Mouse (Mus musculus) intestine, embryonic 14.5 days (tissue): ENCODE results near the gene Tcn2. TPM values are rescaled to one million over a fixed set of nuclear protein-coding genes. Genes with fewer than 3 reads are reported as not detected.

Source experiments
- ATAC-seq: fragments of 200-750 bp; cut with Nextera tagmentation; replicated peaks from 2 replicates; pipeline ENCODE4 v1.8.0; 2017; ENCODE audit warnings: low read depth, moderate number of reproducible peaks, moderate TSS enrichment, moderate library complexity; ENCODE audit not compliant: low FRiP score, low TSS enrichment
- DNase-seq: peaks from one replicate; pipeline ENCODE4 v3.0.0-alpha.2; 2018; ENCODE audit warnings: low spot score
- H3K27ac ChIP-seq: fragments of 300-500 bp; sonication (generic); 2 replicates; pipeline ENCODE4 v1.5.1; 2014; ENCODE audit warnings: low read depth, mild to moderate bottlenecking, control low read depth
- H3K27me3 ChIP-seq: fragments of 300-500 bp; sonication (generic); replicated peaks from 2 replicates; pipeline ENCODE4 v1.6.1; 2014; ENCODE audit warnings: low read length, control low read depth; ENCODE audit not compliant: control insufficient read depth, insufficient read depth
- H3K36me3 ChIP-seq: fragments of 300-500 bp; sonication (generic); 2 replicates; pipeline ENCODE4 v1.6.1; 2014; ENCODE audit warnings: low read length, control low read depth; ENCODE audit not compliant: control insufficient read depth, insufficient read depth
- H3K4me1 ChIP-seq: fragments of 300-500 bp; sonication (generic); replicated peaks from 2 replicates; pipeline ENCODE4 v1.6.1; 2014; ENCODE audit warnings: low read length, control low read depth, mixed read lengths; ENCODE audit not compliant: control insufficient read depth, insufficient read depth
- H3K4me2 ChIP-seq: fragments of 300-500 bp; sonication (generic); 2 replicates; pipeline ENCODE4 v1.6.1; 2014; ENCODE audit warnings: low read length
- H3K4me3 ChIP-seq: fragments of 300-500 bp; sonication (generic); 2 replicates; pipeline ENCODE4 v1.5.1; 2014; ENCODE audit warnings: low read depth, low read length, control low read depth, mixed read lengths
- H3K9ac ChIP-seq: fragments of 300-500 bp; sonication (generic); 2 replicates; pipeline ENCODE4 v1.6.1; 2014; ENCODE audit warnings: mild to moderate bottlenecking, low read length
- H3K9me3 ChIP-seq: fragments of 300-500 bp; sonication (generic); 2 replicates; pipeline ENCODE4 v1.6.1; 2016; ENCODE audit warnings: low read length, control low read depth; ENCODE audit not compliant: control insufficient read depth
- WGBS: fragments of 180-500 bp; shearing (Covaris S2); extraction: QIAGEN DNeasy Blood & Tissue Kit; methylation state at CpG from one replicate; pipeline ENCODE4 v1.1.7; 2014; 5-methylcytosine and 5-hydroxymethylcytosine counted together
- polyA plus RNA-seq: library from polyadenylated mRNA; unstranded; fragments of >200 nt; fragmentation: Nextera tagmentation; extraction: Ambion mirVana; gene quantifications from 2 replicates; pipeline ENCODE4 v1.2.1, GENCODE M21; 2014

Gene Tcn2
- polyA plus RNA-seq, 1 experiment from 2014 or later = 37.9 TPM

GRCm38 (mm10) chr11:3878660-3879059 is 53.3 kb downstream of the Tcn2 start:
- ATAC-seq = no peak
- Histone ChIP-seq H3K9ac (no peak overlapping the region), H3K9me3 (no peaks in the 10 kb centered on the region), H3K27me3 (no peaks in the 10 kb centered on the region), H3K36me3 (no peaks in the 10 kb centered on the region), H3K27ac (no peak overlapping the region), H3K4me2 (no peak overlapping the region), H3K4me1 (no peaks in the 10 kb centered on the region), H3K4me3 (no peak overlapping the region)
- 75% methylated on average over 7 of the region's 7 CpGs for WGBS
- DNase-seq = no peak

- no peak for ATAC-seq
- no peaks in the 10 kb centered on the region for H3K27me3 ChIP-seq
- no peak overlapping the region for H3K4me3 ChIP-seq
- H3K9me3 ChIP-seq = no peaks in the 10 kb centered on the region
- WGBS = 84% methylated on average over 6 of the region's 6 CpGs
- no peak overlapping the region for H3K9ac ChIP-seq
- no peaks in the 10 kb centered on the region for H3K36me3 ChIP-seq
- no peak for DNase-seq
- no peaks in the 10 kb centered on the region for H3K4me1 ChIP-seq
- H3K4me2 ChIP-seq = no peak overlapping the region
- H3K27ac ChIP-seq = no peak overlapping the region
Observed at GRCm38 (mm10) chr11:3876419-3876818, 55.5 kb downstream of the Tcn2 start.

Other genes starting within 250 kb of the Tcn2 start
- 0.44 and 0.51 TPM in 2 replicates for gene Osbp2, start 68.3 kb downstream of the Tcn2 start, polyA plus RNA-seq
- gene 4921536K21Rik, start 37.1 kb downstream of the Tcn2 start, polyA plus RNA-seq = 0.07 and 0.11 TPM in 2 replicates
- gene Dusp18, start 36.9 kb downstream of the Tcn2 start, polyA plus RNA-seq = 8.3 and 8.7 TPM in 2 replicates
- gene Slc35e4, start 17.5 kb downstream of the Tcn2 start, polyA plus RNA-seq = 2.3 and 2.5 TPM in 2 replicates
- 75.4 and 79.3 TPM in 2 replicates for gene Pes1, start 31.8 kb upstream of the Tcn2 start, polyA plus RNA-seq
- 0.15 TPM in 1 of 2 replicates, not detected in the other for gene 4930556J24Rik, start 44.6 kb upstream of the Tcn2 start, polyA plus RNA-seq
- gene Gal3st1, start 51.5 kb upstream of the Tcn2 start, polyA plus RNA-seq = 14.7 and 17.4 TPM in 2 replicates
- 0.05 and 0.38 TPM in 2 replicates for gene Sec14l4, start 99.3 kb upstream of the Tcn2 start, polyA plus RNA-seq
- gene Sec14l3, start 132.7 kb upstream of the Tcn2 start, polyA plus RNA-seq = not detected in 2 replicates
- gene Mtfp1, start 163.3 kb upstream of the Tcn2 start, polyA plus RNA-seq = 22.5 and 25.2 TPM in 2 replicates
- gene Sec14l2, start 191.3 kb upstream of the Tcn2 start, polyA plus RNA-seq = 0.84 and 1.1 TPM in 2 replicates
- 24.9 and 27.7 TPM in 2 replicates for gene Rnf215, start 203.0 kb upstream of the Tcn2 start, polyA plus RNA-seq
- gene Ccdc157, start 228.1 kb upstream of the Tcn2 start, polyA plus RNA-seq = 3.0 and 4.7 TPM in 2 replicates
- gene Sf3a1, start 228.2 kb upstream of the Tcn2 start, polyA plus RNA-seq = 59.5 and 61.3 TPM in 2 replicates